Comparison of ENCODE assay signal across 17 mouse cellular contexts in genomic region chr19:57970342-57970895, GRCm38 (mm10).
DNase-seq lines count a peak whose midpoint lies in the region; ATAC-seq and TF ChIP-seq lines count a peak whose summit lies in the region.
"Had no signal": no experiment of that assay in that cellular context is flagged by ENCODE, and none has a peak within 500 bp of the region (broad histone marks: within the 10 kb centered on the region; RNA-seq: fewer than 3 reads in every experiment).

No protein-coding gene starts in this region.

- intact Hi-C loops in left cerebral cortex, adult 2 months (cut with DNase I): loop anchor here (5.0 kb wide), 1 partner anchor 57 kb away; no protein-coding TSS in a partner anchor

- peak; percentile 12 for DNase-seq in left cerebral cortex, adult 11 months (ENCODE audit: low spot score)
- no peak for DNase-seq in left cerebral cortex, adult 8-10 months (ENCODE audit: low spot score in 2 of 2)
- DNase-seq in 3T3-L1 (ENCODE audit: low read depth, low spot score): peak; percentile 40
- DNase-seq in 416B (ENCODE audit: low read depth): peak; percentile 3
- DNase-seq in left cerebral cortex, adult 2 months (ENCODE audit: extremely low spot score in 1 of 2, low spot score in 2 of 2): peak; percentile 26 to 35
- DNase-seq in adrenal gland, adult 18-20 months (ENCODE audit: low spot score in 2 of 2): no peak
- DNase-seq: cerebellum, adult 2 months; gastrocnemius, postnatal 25 days; kidney, adult 9 months; lung, postnatal 36 days; thymus, adult 18-20 months had no signal

- H3K4me3 ChIP-seq in left cerebral cortex, adult 2 months: peak overlapping the region; percentile 13; the same call in 1 of the 2 replicates
- H3K4me3 ChIP-seq: forebrain, embryonic 13.5 days; heart, embryonic 10.5 days; liver, embryonic 12.5 days; midbrain, embryonic 12.5 days had no signal

- no peak for ATAC-seq in megakaryocyte, adult 5-6 weeks (ENCODE audit: poor library complexity, severe bottlenecking)
- ATAC-seq: forebrain, embryonic 13.5 days; hindbrain, embryonic 16.5 days; liver, embryonic 12.5 days had no signal

- H3K27ac ChIP-seq in left cerebral cortex, adult 2 months: peak overlapping the region; percentile 91
- H3K27ac ChIP-seq: forebrain, embryonic 13.5 days; heart, embryonic 10.5 days; liver, embryonic 12.5 days; midbrain, embryonic 12.5 days had no signal

- peak; percentile 38 for TF ChIP-seq CTCF in left cerebral cortex, adult 2 months (IDR thresholded peaks at IDR 0.05)

Comparison
In these comparisons a context has a peak if more than half of its experiments do, and no peak if none do; other contexts are left out.
1. DNase-seq: peak in left cerebral cortex, adult 11 months (single experiment), 3T3-L1 (single experiment), 416B (single experiment) and left cerebral cortex, adult 2 months (2 of 2); none in left cerebral cortex, adult 8-10 months (0 of 2) and adrenal gland, adult 18-20 months (0 of 2).